Mouse (Mus musculus): ENCODE results near the gene Fubp1.

DNA sequence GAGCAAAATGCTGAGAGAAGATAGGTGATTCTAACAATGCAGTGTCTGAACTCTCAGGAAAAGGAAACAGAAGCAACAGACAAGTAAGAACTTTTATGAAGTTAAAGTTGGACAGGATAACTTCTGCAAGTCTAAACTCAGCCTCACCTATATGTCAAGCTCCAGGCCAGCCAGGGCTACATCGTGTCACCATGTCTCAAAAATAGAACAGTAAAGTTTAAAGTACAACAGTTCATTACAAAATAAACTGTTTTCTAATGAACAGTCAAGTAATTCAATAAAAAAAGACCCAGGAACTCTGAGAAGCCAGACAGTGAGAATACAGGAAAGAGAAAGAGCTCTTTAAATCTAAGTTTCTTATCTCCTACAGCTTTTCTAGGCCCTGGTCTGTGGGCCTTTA, 40.3 kb downstream of the Fubp1 start:
- TF ChIP-seq CTCF (IDR thresholded peaks at IDR 0.05; ENCODE audit: insufficient read depth, low read depth, low read length) (no peak), POLR2A (IDR thresholded peaks at IDR 0.05; ENCODE audit: insufficient read depth, low read depth, low read length) (no peak)

Measured in olfactory bulb, adult 2 months (tissue).